Mouse (Mus musculus): ENCODE data around the gene Cbx5.

- TF ChIP-seq CTCF (IDR thresholded peaks at IDR 0.05; ENCODE audit: insufficient read depth, low read depth, low read length) = no peak
- no peak for TF ChIP-seq POLR2A (IDR thresholded peaks at IDR 0.05; ENCODE audit: insufficient read depth, low read depth, low read length)
Observed at GRCm38 (mm10) chr15:103196835-103197234, 42.8 kb downstream of the Cbx5 start.

Measured in olfactory bulb, adult 2 months (tissue).